Mouse (Mus musculus) thymus, adult 2 months (tissue): ENCODE measurements around the gene Dpep3.

ENCODE experiments used
- CTCF ChIP-seq: fragments of 200-500 bp; IDR thresholded peaks from 2 replicates; pipeline ENCODE4 v1.5.1; 2012; ENCODE audit warnings: mild to moderate bottlenecking, control low read depth, low read length, moderate library complexity, borderline replicate concordance; ENCODE audit not compliant: control insufficient read depth, poor library complexity, insufficient read depth; ENCODE audit errors: extremely low read depth
- POLR2A ChIP-seq: fragments of 200-500 bp; IDR thresholded peaks from 2 replicates; pipeline ENCODE4 v1.6.1; 2012; ENCODE audit warnings: mild to moderate bottlenecking, low read length, control low read depth, moderate library complexity; ENCODE audit not compliant: control insufficient read depth, poor library complexity, insufficient read depth; ENCODE audit errors: extremely low read depth

DNA sequence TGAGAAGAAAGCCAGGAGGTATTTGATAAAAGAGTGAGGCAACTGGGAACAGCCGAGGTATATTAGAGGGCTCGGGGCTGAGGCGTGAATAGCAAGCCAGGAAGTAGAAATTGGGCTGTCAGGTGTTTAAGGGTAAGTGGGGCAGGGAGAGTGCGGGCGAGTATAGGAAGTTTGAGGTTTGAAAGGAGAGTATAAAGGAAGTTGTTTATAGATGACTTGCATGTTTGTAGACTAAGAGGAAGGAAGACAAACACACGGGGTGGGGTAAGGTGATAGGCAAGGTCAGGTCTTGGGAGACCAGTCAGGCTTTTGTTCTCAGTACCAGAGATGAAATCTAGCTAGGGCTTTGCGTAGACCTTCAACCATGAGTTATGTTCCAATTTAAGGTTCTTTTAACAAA is 37.9 kb upstream of the Dpep3 start:
- TF ChIP-seq POLR2A (no peak), CTCF (no peak)
